Mouse (Mus musculus) myocyte (in vitro differentiated cells): ENCODE results near the gene Dtx3l.

Experiments
- POLR2A ChIP-seq: IDR thresholded peaks from one replicate; pipeline ENCODE4 v1.6.1; 2011; ENCODE audit warnings: low read depth, mild to moderate bottlenecking, control low read depth, moderate library complexity; ENCODE audit not compliant: insufficient read length
- POLR2AphosphoS2 ChIP-seq: IDR thresholded peaks from one replicate; pipeline ENCODE4 v1.6.1; 2011; ENCODE audit warnings: low read depth, control low read depth; ENCODE audit not compliant: insufficient read length
- SRF ChIP-seq: IDR thresholded peaks from one replicate; pipeline ENCODE4 v1.6.1; 2011; ENCODE audit warnings: low read depth; ENCODE audit not compliant: control insufficient read depth, insufficient read length

GRCm38 (mm10) chr16:35974021-35974420 lies 35.1 kb upstream of the Dtx3l start:
- TF ChIP-seq POLR2AphosphoS2 (no peak), SRF (no peak), POLR2A (no peak)
